1 mouse cellular context compared by ENCODE assay signal in genomic region chr8:72261019-72261418, GRCm38 (mm10).
TF ChIP-seq lines count a peak whose summit lies in the region.

No protein-coding gene starts in this region.

TF ChIP-seq in CH12.LX, 34 proteins besides CTCF, POLR2A, EP300 and RAD21:
- TF ChIP-seq USF1 (IDR thresholded peaks at IDR 0.05; ENCODE audit: low read depth, low read length) (no peak), ELF1 (IDR thresholded peaks at IDR 0.05; ENCODE audit: low read depth, low read length) (peak; percentile 32; the same call in 1 of the 2 replicates), RCOR1 (conservative IDR thresholded peaks at IDR 0.05; ENCODE audit: low read depth, low read length) (0 out of 2 replicates have a peak, but pooled peaks have one; percentile 27), POLR2AphosphoS2 (IDR thresholded peaks at IDR 0.05; ENCODE audit: low read depth, low read length) (no peak), MAZ (IDR thresholded peaks at IDR 0.05; ENCODE audit: low read depth, low read length) (no peak), NELFE (IDR thresholded peaks at IDR 0.05; ENCODE audit: low read depth, low read length) (peak; percentile 65; the same call in 1 of the 2 replicates), MAX (IDR thresholded peaks at IDR 0.05; ENCODE audit: low read length) (0 out of 2 replicates have a peak, but pooled peaks have one; percentile 17), MAFK (IDR thresholded peaks at IDR 0.05; ENCODE audit: insufficient replicate concordance, low read length) (peak; percentile 25; the same call in 1 of the 2 replicates), KAT2A (IDR thresholded peaks at IDR 0.05; ENCODE audit: insufficient replicate concordance, low read length) (0 out of 2 replicates have a peak, but pooled peaks have one; percentile 22), MXI1 (IDR thresholded peaks at IDR 0.05; ENCODE audit: low read depth, low read length) (peak; percentile 34; the same call in 1 of the 2 replicates), E2F4 (IDR thresholded peaks at IDR 0.05; ENCODE audit: insufficient replicate concordance, low read depth, low read length) (0 out of 2 replicates have a peak, but pooled peaks have one; percentile 65), ZKSCAN1 (IDR thresholded peaks at IDR 0.05; ENCODE audit: borderline replicate concordance, low read depth, low read length) (no peak), TCF12 (IDR thresholded peaks at IDR 0.05; ENCODE audit: low read depth, low read length) (no peak), NRF1 (IDR thresholded peaks at IDR 0.05; ENCODE audit: low read depth, low read length) (peak; percentile 16; the same call in 1 of the 2 replicates), TBP (conservative IDR thresholded peaks at IDR 0.05; ENCODE audit: low read depth, low read length) (no peak), JUN (IDR thresholded peaks at IDR 0.05; ENCODE audit: insufficient read depth, low read depth, low read length) (0 out of 2 replicates have a peak, but pooled peaks have one; percentile 5), SMC3 (IDR thresholded peaks at IDR 0.05; ENCODE audit: low read depth, low read length) (peak; percentile 99), UBTF (IDR thresholded peaks at IDR 0.05; ENCODE audit: low read depth, low read length) (no peak), ZNF384 (IDR thresholded peaks at IDR 0.05; ENCODE audit: low read depth, low read length) (peak; percentile 80), GABPA (IDR thresholded peaks at IDR 0.05; ENCODE audit: insufficient replicate concordance, low read depth, low read length) (no peak), IRF4 (IDR thresholded peaks at IDR 0.05; ENCODE audit: low read depth, low read length) (peak; percentile 70), SIN3A (IDR thresholded peaks at IDR 0.05; ENCODE audit: low read length) (peak; percentile 46), HCFC1 (IDR thresholded peaks at IDR 0.05; ENCODE audit: low read depth, low read length) (no peak), MYC (IDR thresholded peaks at IDR 0.05; ENCODE audit: low read depth, low read length) (peak; percentile 68), ZC3H11A (IDR thresholded peaks at IDR 0.05; ENCODE audit: low read depth, low read length) (peak; percentile 95), CHD2 (IDR thresholded peaks at IDR 0.05; ENCODE audit: low read length) (no peak)
